Mouse (Mus musculus): Measurements from ENCODE around the gene Gm21882. TPM values are rescaled to one million over a fixed set of nuclear protein-coding genes. Genes with fewer than 3 reads are reported as not detected.
"Not testable (repeated sequence)": the region's sequence is repeated elsewhere in the genome, so short reads cannot be mapped to it uniquely, and the experiment has no call there.

Gm21882 gene
- total RNA-seq (2021): not detected
- long read RNA-seq, experiment 1: 0 reads
- long read RNA-seq, experiment 2: 0 reads

DNA sequence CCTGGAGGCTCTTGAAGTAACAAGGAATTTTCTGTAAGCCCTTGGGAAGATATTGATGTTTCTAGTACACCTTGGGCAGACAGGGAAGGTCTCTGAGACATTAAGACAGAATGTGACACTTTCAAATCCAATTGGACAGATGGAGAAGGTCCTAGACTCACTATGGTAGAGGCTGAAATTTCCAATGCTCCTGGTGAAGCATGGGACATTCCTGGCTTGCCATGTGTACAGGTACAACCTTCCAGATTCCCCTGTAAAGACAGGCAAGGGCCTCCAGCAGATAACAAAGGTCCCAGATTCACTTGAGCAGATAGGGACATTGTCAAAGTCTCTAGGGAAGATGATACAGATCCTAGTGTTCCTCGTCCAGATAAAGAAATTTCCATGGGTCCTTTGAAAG lies at the start of gene Gm21882:
Gene Gm21882, minus strand, starts transcription at position 101 of the 400 bp plus-strand sequence.
- DNase-seq (ENCODE audit: low spot score in 2 of 2): not testable (repeated sequence)

Other genes with a start within 250 kb of the Gm21882 start
- gene Gm21865, start 64.6 kb downstream of the Gm21882 start, total RNA-seq (2021): not detected